ENCODE assay signal across 21 mouse cellular contexts in genomic region chr16:58684537-58684936, GRCm38 (mm10). TPM values are rescaled to one million over a fixed set of nuclear protein-coding genes. Genes with fewer than 3 reads are reported as not detected.
DNase-seq lines count a peak whose midpoint lies in the region; ATAC-seq and TF ChIP-seq lines count a peak whose summit lies in the region.
"Had no signal": no experiment of that assay in that cellular context is flagged by ENCODE, and none has a peak within 500 bp of the region (broad histone marks: within the 10 kb centered on the region; RNA-seq: fewer than 3 reads in every experiment).

No protein-coding gene starts in this region.

- no peak for ATAC-seq in kidney, postnatal 0 days (replicated peaks; ENCODE audit: low FRiP score, low read depth)
- ATAC-seq in kidney, embryonic 15.5 days (replicated peaks; ENCODE audit: low FRiP score): no peak
- no peak for ATAC-seq in liver, postnatal 0 days
- ATAC-seq: forebrain, embryonic 13.5 days; midbrain, embryonic 15.5 days had no signal

- H3K9ac ChIP-seq in kidney, postnatal 0 days (ENCODE audit: low read depth, low read length): no peak overlapping the region
- no peak overlapping the region for H3K9ac ChIP-seq in kidney, embryonic 15.5 days
- no peak overlapping the region for H3K9ac ChIP-seq in liver, postnatal 0 days (replicated peaks)
- H3K9ac ChIP-seq: forebrain, embryonic 13.5 days; lung, embryonic 15.5 days; midbrain, embryonic 15.5 days; neural tube, embryonic 12.5 days had no signal

- no peak overlapping the region for H3K4me2 ChIP-seq in kidney, postnatal 0 days (ENCODE audit: low read length)
- H3K4me2 ChIP-seq in kidney, embryonic 15.5 days: no peak overlapping the region
- no peak overlapping the region for H3K4me2 ChIP-seq in liver, postnatal 0 days (ENCODE audit: low read depth, low read length)
- H3K4me2 ChIP-seq: forebrain, embryonic 13.5 days; lung, embryonic 15.5 days; midbrain, embryonic 15.5 days; neural tube, embryonic 12.5 days had no signal

- H3K4me3 ChIP-seq in kidney, postnatal 0 days (replicated peaks; ENCODE audit: low read depth, low read length): no peak overlapping the region
- H3K4me3 ChIP-seq in kidney, embryonic 15.5 days (replicated peaks): no peak overlapping the region
- no peak overlapping the region for H3K4me3 ChIP-seq in liver, postnatal 0 days (ENCODE audit: low read depth, low read length)
- H3K4me3 ChIP-seq: forebrain, embryonic 13.5 days; limb, embryonic 10.5 days; lung, embryonic 15.5 days; midbrain, embryonic 15.5 days; neural tube, embryonic 12.5 days had no signal

- no peaks in the 10 kb centered on the region for H3K36me3 ChIP-seq in kidney, postnatal 0 days (ENCODE audit: insufficient read depth, low read length)
- peaks cover 14% of the 10 kb centered on the region for H3K36me3 ChIP-seq in kidney, embryonic 15.5 days
- H3K36me3 ChIP-seq in liver, postnatal 0 days (replicated peaks; ENCODE audit: insufficient read depth, low read length): peaks cover 19% of the 10 kb centered on the region

- H3K9me3 ChIP-seq in kidney, postnatal 0 days (replicated peaks; ENCODE audit: low read length): no peaks in the 10 kb centered on the region
- H3K9me3 ChIP-seq in kidney, embryonic 15.5 days (replicated peaks): no peaks in the 10 kb centered on the region
- no peaks in the 10 kb centered on the region for H3K9me3 ChIP-seq in liver, postnatal 0 days (ENCODE audit: low read length)
- H3K9me3 ChIP-seq: forebrain, embryonic 13.5 days; limb, embryonic 10.5 days; lung, embryonic 15.5 days; midbrain, embryonic 15.5 days; neural tube, embryonic 12.5 days had no signal

- no peak for DNase-seq in kidney, postnatal 0 days (ENCODE audit: low spot score)
- DNase-seq in CD4-positive helper T cell, adult 2 months (ENCODE audit: low read depth, low spot score): peak; percentile 34
- DNase-seq in ZHBTc4 (ENCODE audit: low read depth, low spot score): peak; percentile 15
- no peak for DNase-seq in liver, postnatal 0 days
- no peak for DNase-seq in right cerebral cortex, adult 18-20 months
- DNase-seq in spleen, adult 12 weeks (ENCODE audit: low spot score): no peak
- DNase-seq: adrenal gland, adult 8-10 months; cerebellum, adult 2 months; kidney, adult 11 months; kidney, postnatal 4 days; layer of hippocampus, postnatal 36 days had no signal

- no peak for TF ChIP-seq EP300 in liver, postnatal 0 days (IDR thresholded peaks at IDR 0.05; ENCODE audit: low read depth)

- H3K27me3 ChIP-seq in kidney, postnatal 0 days (ENCODE audit: insufficient read depth, low read length): no peaks in the 10 kb centered on the region
- no peaks in the 10 kb centered on the region for H3K27me3 ChIP-seq in kidney, embryonic 15.5 days
- H3K27me3 ChIP-seq in liver, postnatal 0 days (ENCODE audit: insufficient read depth, low read length): no peaks in the 10 kb centered on the region
- H3K27me3 ChIP-seq: forebrain, embryonic 13.5 days; lung, embryonic 15.5 days; midbrain, embryonic 15.5 days; neural tube, embryonic 12.5 days had no signal

- no peaks in the 10 kb centered on the region for H3K4me1 ChIP-seq in kidney, postnatal 0 days (replicated peaks; ENCODE audit: insufficient read depth, low read length)
- H3K4me1 ChIP-seq in kidney, embryonic 15.5 days: no peaks in the 10 kb centered on the region
- H3K4me1 ChIP-seq in liver, postnatal 0 days (ENCODE audit: insufficient read depth): no peaks in the 10 kb centered on the region
- H3K4me1 ChIP-seq: forebrain, embryonic 13.5 days; limb, embryonic 10.5 days; lung, embryonic 15.5 days; midbrain, embryonic 15.5 days; neural tube, embryonic 12.5 days had no signal

- H3K27ac ChIP-seq in kidney, postnatal 0 days: no peak overlapping the region
- H3K27ac ChIP-seq in kidney, embryonic 15.5 days: no peak overlapping the region
- no peak overlapping the region for H3K27ac ChIP-seq in liver, postnatal 0 days (ENCODE audit: low read depth)
- H3K27ac ChIP-seq: forebrain, embryonic 13.5 days; limb, embryonic 10.5 days; lung, embryonic 15.5 days; midbrain, embryonic 15.5 days; neural tube, embryonic 12.5 days had no signal

- peak; percentile 38; the same call in 1 of the 2 replicates for TF ChIP-seq CTCF in kidney, postnatal 0 days (IDR thresholded peaks at IDR 0.05; ENCODE audit: low read depth)
- TF ChIP-seq CTCF in liver, postnatal 0 days (IDR thresholded peaks at IDR 0.05; ENCODE audit: low read depth): peak; percentile 51

RNA-seq across cellular contexts. Expression of gene Cpox, which starts 14.4 kb away (rescaled TPM):
- 40.9 and 46.7 TPM in 2 replicates for polyA plus RNA-seq in kidney, postnatal 0 days (2015; fragmentation: Nextera tagmentation; extraction: Ambion mirVana)
- polyA plus RNA-seq in kidney, embryonic 15.5 days (2015; fragmentation: Nextera tagmentation; extraction: Ambion mirVana): 38.0 and 39.1 TPM in 2 replicates
- polyA plus RNA-seq in liver, postnatal 0 days (2015; fragmentation: Nextera tagmentation; extraction: Ambion mirVana): 178 and 189 TPM in 2 replicates

RNA-seq across cellular contexts. Expression of gene Gpr15, which starts 34.3 kb away (rescaled TPM):
- polyA plus RNA-seq in kidney, postnatal 0 days (2015; fragmentation: Nextera tagmentation; extraction: Ambion mirVana): not detected in 2 replicates
- polyA plus RNA-seq in kidney, embryonic 15.5 days (2015; fragmentation: Nextera tagmentation; extraction: Ambion mirVana): not detected in 2 replicates
- polyA plus RNA-seq in liver, postnatal 0 days (2015; fragmentation: Nextera tagmentation; extraction: Ambion mirVana): 0.11 TPM in 1 of 2 replicates, not detected in the other
- polyA plus RNA-seq: cerebellum, adult 2 months; forebrain, embryonic 13.5 days; hindbrain, embryonic 11.5 days; limb, embryonic 10.5 days; neural tube, embryonic 12.5 days; stomach, embryonic 14.5 days had no signal

RNA-seq across cellular contexts. Expression of gene Cldnd1, which starts 43.2 kb away (rescaled TPM):
- polyA plus RNA-seq in kidney, postnatal 0 days (2015; fragmentation: Nextera tagmentation; extraction: Ambion mirVana): 101 and 106 TPM in 2 replicates
- 108 and 111 TPM in 2 replicates for polyA plus RNA-seq in kidney, embryonic 15.5 days (2015; fragmentation: Nextera tagmentation; extraction: Ambion mirVana)
- polyA plus RNA-seq in liver, postnatal 0 days (2015; fragmentation: Nextera tagmentation; extraction: Ambion mirVana): 23.8 and 28.4 TPM in 2 replicates

RNA-seq across cellular contexts. Expression of gene E330017A01Rik, which starts 46.0 kb away (rescaled TPM):
- polyA plus RNA-seq in kidney, postnatal 0 days (2015; fragmentation: Nextera tagmentation; extraction: Ambion mirVana): not detected in 2 replicates
- polyA plus RNA-seq in kidney, embryonic 15.5 days (2015; fragmentation: Nextera tagmentation; extraction: Ambion mirVana): not detected in 2 replicates
- polyA plus RNA-seq in liver, postnatal 0 days (2015; fragmentation: Nextera tagmentation; extraction: Ambion mirVana): not detected in 2 replicates
- polyA plus RNA-seq: brain, embryonic 14.5 days; cerebellum, adult 2 months; forebrain, embryonic 13.5 days; heart, embryonic 16.5 days; hindbrain, embryonic 11.5 days; limb, embryonic 10.5 days; lung, embryonic 15.5 days; midbrain, embryonic 15.5 days; stomach, embryonic 14.5 days had no signal

Comparison
In these comparisons a context has a peak if more than half of its experiments do, and no peak if none do; other contexts are left out.
1. DNase-seq: peak in CD4-positive helper T cell, adult 2 months (single experiment) and ZHBTc4 (single experiment); none in kidney, postnatal 0 days (single experiment), liver, postnatal 0 days (single experiment), right cerebral cortex, adult 18-20 months (single experiment) and spleen, adult 12 weeks (single experiment).